Mouse (Mus musculus) ovary, postnatal 14 days (tissue): ENCODE results near the gene Tctex1d2.

ENCODE experiments used
- DNase-seq: peaks from one replicate; pipeline ENCODE4 v3.0.0; 2022; ENCODE audit warnings: low spot score

Gene Tctex1d2

GRCm38 (mm10) chr16:32469404-32470105 lies 50.1 kb downstream of the Tctex1d2 start:
- no peak for DNase-seq

GRCm38 (mm10) chr16:32472276-32473015 lies 52.9 kb downstream of the Tctex1d2 start:
- DNase-seq = no peak

GRCm38 (mm10) chr16:32477315-32477714 lies 57.8 kb downstream of the Tctex1d2 start:
- DNase-seq = no peak
